Mouse (Mus musculus) cerebellum, adult 2 months (tissue): Measurements from ENCODE around the gene Sema4d.

Source experiments
- CTCF ChIP-seq: fragments of 200-500 bp; IDR thresholded peaks from 2 replicates; pipeline ENCODE4 v1.5.1; 2011; ENCODE audit warnings: low read depth, mild to moderate bottlenecking, control low read depth, low read length, moderate library complexity, borderline replicate concordance; ENCODE audit not compliant: insufficient read depth
- POLR2A ChIP-seq: fragments of 200-500 bp; IDR thresholded peaks from 2 replicates; pipeline ENCODE4 v1.6.1; 2011; ENCODE audit warnings: low read length, control low read depth, borderline replicate concordance; ENCODE audit not compliant: insufficient read depth

DNA sequence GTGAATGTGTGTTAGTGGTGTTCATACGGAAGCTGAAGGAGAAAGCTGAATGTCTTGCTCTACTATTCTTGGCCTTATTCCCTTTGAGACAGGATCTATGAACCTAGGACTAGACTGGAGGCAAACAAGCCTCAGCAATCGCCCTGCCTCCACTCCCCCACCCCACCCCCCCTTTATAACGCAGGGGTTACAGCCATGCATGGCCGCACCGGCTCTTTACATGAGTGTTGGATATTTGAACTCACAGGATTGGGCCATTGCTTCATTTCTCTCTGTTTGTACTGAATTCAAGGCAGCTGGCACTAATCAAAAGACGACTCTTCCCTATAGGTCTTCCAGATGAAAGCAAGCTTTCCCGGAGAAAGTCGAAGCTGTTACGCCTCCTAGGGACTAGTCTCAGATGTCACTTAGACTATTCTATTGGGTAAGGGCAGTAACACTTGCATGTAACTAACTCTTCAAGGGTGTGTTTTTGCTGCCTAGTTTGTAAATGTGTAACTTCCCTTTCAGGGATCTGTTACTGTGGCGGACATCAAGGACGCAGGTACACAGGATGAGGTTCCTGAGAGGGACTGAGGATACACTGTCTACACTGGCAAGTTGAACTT lies 151.3 kb downstream of the Sema4d start:
- TF ChIP-seq CTCF (no peak), POLR2A (no peak)
